Mouse (Mus musculus) layer of hippocampus, adult 9-11 months (tissue): ENCODE data around the gene Phb2.

Source experiments
- DNase-seq: peaks from one replicate; pipeline ENCODE4 v3.0.0; 2022

Phb2 gene

GRCm38 (mm10) chr6:124724472-124724871, 12.3 kb downstream of the Phb2 start:
- no peak for DNase-seq

- DNase-seq, result no peak
Measured at GRCm38 (mm10) chr6:124728621-124729020, 16.5 kb downstream of the Phb2 start.

- DNase-seq, result peak; percentile 14
Measured at GRCm38 (mm10) chr6:124729850-124730705, 17.9 kb downstream of the Phb2 start.

- no peak for DNase-seq
Measured at GRCm38 (mm10) chr6:124731038-124731437, 18.9 kb downstream of the Phb2 start.

GRCm38 (mm10) chr6:124732476-124733370, 20.6 kb downstream of the Phb2 start:
- DNase-seq, result peak; percentile 74

GRCm38 (mm10) chr6:124734417-124734816, 22.3 kb downstream of the Phb2 start:
- no peak for DNase-seq

- DNase-seq, result peak; percentile 33
Measured at GRCm38 (mm10) chr6:124737040-124737439, 24.9 kb downstream of the Phb2 start.

- DNase-seq, result peak; percentile 5
Measured at GRCm38 (mm10) chr6:124738511-124739023, 26.4 kb downstream of the Phb2 start, which contains the start of gene Ptpn6. Gene Ptpn6, minus strand, starts transcription at chr6:124738714.

GRCm38 (mm10) chr6:124739231-124739796, 27.2 kb downstream of the Phb2 start:
- no peak for DNase-seq

GRCm38 (mm10) chr6:124740211-124740887, 28.2 kb downstream of the Phb2 start:
- DNase-seq, result peak; percentile 66

GRCm38 (mm10) chr6:124740888-124741761, 29.0 kb downstream of the Phb2 start, which contains the start of gene Grcc10:
Gene Grcc10, minus strand, starts transcription at chr6:124741374.
- peak; percentile 93 for DNase-seq

GRCm38 (mm10) chr6:124741842-124742241, 29.7 kb downstream of the Phb2 start:
- no peak for DNase-seq

- no peak for DNase-seq
Measured at GRCm38 (mm10) chr6:124742839-124743514, 30.8 kb downstream of the Phb2 start.

- no peak for DNase-seq
Measured at GRCm38 (mm10) chr6:124743647-124744046, 31.5 kb downstream of the Phb2 start.

GRCm38 (mm10) chr6:124744755-124745321, 32.7 kb downstream of the Phb2 start:
- no peak for DNase-seq

- peak; percentile 94 for DNase-seq
Measured at GRCm38 (mm10) chr6:124745490-124746295, 33.6 kb downstream of the Phb2 start.

- DNase-seq, result no peak
Measured at GRCm38 (mm10) chr6:124746296-124746605, 34.1 kb downstream of the Phb2 start.

- no peak for DNase-seq
Measured at GRCm38 (mm10) chr6:124746654-124747632, 34.8 kb downstream of the Phb2 start.
